Mouse (Mus musculus) G1E (cell line): ENCODE measurements at regions not wholly inside any gene's neighbourhood (a gene's known extent, or its start where the extent isn't known, plus 50 kb on each side); places are given as distances from the start of the nearest gene placed in this dataset.

Experiments
- ATAC-seq: 2 replicates; pipeline ENCODE4 v1.8.0; 2016; ENCODE audit warnings: mild to moderate bottlenecking; ENCODE audit not compliant: insufficient number of reproducible peaks, poor library complexity, low FRiP score, severe bottlenecking; ENCODE audit errors: extremely low read depth
- DNase-seq: peaks from one replicate; pipeline ENCODE4 v3.0.0; 2012; ENCODE audit warnings: low spot score
- H3K27me3 ChIP-seq: 2 replicates; pipeline ENCODE4 v1.6.1; 2012; ENCODE audit warnings: mild to moderate bottlenecking, low read length, inconsistent platforms; ENCODE audit not compliant: insufficient read depth
- H3K36me3 ChIP-seq: replicated peaks from 2 replicates; pipeline ENCODE3; 2012; ENCODE audit warnings: mild to moderate bottlenecking, inconsistent platforms
- H3K4me1 ChIP-seq: 2 replicates; pipeline ENCODE4 v1.6.1; 2012; ENCODE audit warnings: low read depth, low read length, inconsistent platforms, mixed read lengths; ENCODE audit not compliant: insufficient read depth
- H3K4me3 ChIP-seq: 2 replicates; pipeline ENCODE4 v1.5.1; 2012; ENCODE audit warnings: low read depth, mild to moderate bottlenecking, inconsistent platforms, low read length, moderate library complexity, mixed read lengths
- H3K9me3 ChIP-seq: replicated peaks from 2 replicates; pipeline ENCODE4 v1.6.1; 2012; ENCODE audit warnings: inconsistent platforms
- CTCF ChIP-seq: IDR thresholded peaks from 2 replicates; pipeline ENCODE4 v1.5.1; 2012; ENCODE audit warnings: low read depth, low read length, inconsistent platforms, mixed read lengths
- GATA1 ChIP-seq: IDR thresholded peaks from 2 replicates; pipeline ENCODE4 v1.6.1; 2012; ENCODE audit warnings: borderline replicate concordance, low read length, inconsistent platforms, mixed read lengths
- GATA2 ChIP-seq: IDR thresholded peaks from 2 replicates; pipeline ENCODE4 v1.6.1; 2012; ENCODE audit warnings: low read depth, low read length, inconsistent platforms, borderline replicate concordance
- POLR2AphosphoS5 ChIP-seq: IDR thresholded peaks from 2 replicates; pipeline ENCODE4 v1.6.1; 2012; ENCODE audit warnings: low read depth, low read length, inconsistent platforms; ENCODE audit not compliant: insufficient replicate concordance
- TAL1 ChIP-seq: conservative IDR thresholded peaks from 2 replicates; pipeline ENCODE4 v1.6.1; 2012; ENCODE audit warnings: low read depth, low read length, inconsistent platforms, mixed read lengths

GRCm38 (mm10) chr4:83984671-83985391, 459.5 kb downstream of the Ccdc171 start:
- no peaks in the 10 kb centered on the region for H3K36me3 ChIP-seq
- H3K4me1 ChIP-seq = no peaks in the 10 kb centered on the region
- DNase-seq = no peak
- H3K4me3 ChIP-seq = no peak overlapping the region
- ATAC-seq = no peak
- no peak for TF ChIP-seq POLR2AphosphoS5
- TF ChIP-seq TAL1 = no peak
- no peak for TF ChIP-seq CTCF
- no peak for TF ChIP-seq GATA1
- TF ChIP-seq GATA2 = no peak
- H3K27me3 ChIP-seq = no peaks in the 10 kb centered on the region
- peaks cover 60% of the 10 kb centered on the region for H3K9me3 ChIP-seq

- ATAC-seq (no peak), DNase-seq (no peak)
- H3K4me1 ChIP-seq = no peaks in the 10 kb centered on the region
- H3K9me3 ChIP-seq = peaks cover 63% of the 10 kb centered on the region
- H3K4me3 ChIP-seq = no peak overlapping the region
- no peaks in the 10 kb centered on the region for H3K36me3 ChIP-seq
- TF ChIP-seq POLR2AphosphoS5 = no peak
- TF ChIP-seq CTCF = no peak
- no peak for TF ChIP-seq TAL1
- TF ChIP-seq GATA2 = no peak
- no peak for TF ChIP-seq GATA1
- H3K27me3 ChIP-seq = no peaks in the 10 kb centered on the region
Observed at GRCm38 (mm10) chr4:83985451-83985850, 460.1 kb downstream of the Ccdc171 start.

GRCm38 (mm10) chr4:83986951-83987822, 461.8 kb downstream of the Ccdc171 start:
- no peak for ATAC-seq
- Histone ChIP-seq H3K36me3 (no peaks in the 10 kb centered on the region), H3K27me3 (no peaks in the 10 kb centered on the region), H3K9me3 (peaks cover 64% of the 10 kb centered on the region), H3K4me1 (no peaks in the 10 kb centered on the region), H3K4me3 (no peak overlapping the region)
- TF ChIP-seq CTCF = no peak
- TF ChIP-seq TAL1 = no peak
- DNase-seq = no peak

- ATAC-seq (no peak), DNase-seq (no peak)
- no peak for TF ChIP-seq CTCF
- no peak for TF ChIP-seq TAL1
- TF ChIP-seq GATA1 = no peak
- TF ChIP-seq POLR2AphosphoS5 = no peak
- TF ChIP-seq GATA2 = no peak
- Histone ChIP-seq H3K4me1 (no peaks in the 10 kb centered on the region), H3K9me3 (peaks cover 60% of the 10 kb centered on the region), H3K27me3 (no peaks in the 10 kb centered on the region), H3K36me3 (no peaks in the 10 kb centered on the region), H3K4me3 (no peak overlapping the region)
Observed at GRCm38 (mm10) chr4:83987846-83988245, 462.5 kb downstream of the Ccdc171 start.

- Histone ChIP-seq H3K36me3 (no peaks in the 10 kb centered on the region), H3K4me1 (no peaks in the 10 kb centered on the region), H3K9me3 (peaks cover 56% of the 10 kb centered on the region), H3K4me3 (no peak overlapping the region), H3K27me3 (no peaks in the 10 kb centered on the region)
- no peak for DNase-seq
- TF ChIP-seq POLR2AphosphoS5 (no peak), CTCF (no peak), TAL1 (no peak), GATA1 (no peak), GATA2 (no peak)
- ATAC-seq = no peak
Observed at GRCm38 (mm10) chr4:83988314-83988713, 463.0 kb downstream of the Ccdc171 start.

GRCm38 (mm10) chr4:83990126-83990989, 465.0 kb downstream of the Ccdc171 start:
- H3K36me3 ChIP-seq = no peaks in the 10 kb centered on the region
- peaks cover 44% of the 10 kb centered on the region for H3K9me3 ChIP-seq
- ATAC-seq (no peak), DNase-seq (no peak)
- no peak for TF ChIP-seq GATA1
- TF ChIP-seq POLR2AphosphoS5 = no peak
- TF ChIP-seq GATA2 = no peak
- no peak for TF ChIP-seq TAL1
- no peak for TF ChIP-seq CTCF
- no peaks in the 10 kb centered on the region for H3K4me1 ChIP-seq
- H3K4me3 ChIP-seq = no peak overlapping the region
- H3K27me3 ChIP-seq = no peaks in the 10 kb centered on the region
